Mouse (Mus musculus) liver, adult (tissue): ENCODE measurements around the gene Crcp.
A peak's percentile ranks its signal among the peaks of the same experiment; 100 is the strongest.

ENCODE experiments used
- GATA4 ChIP-seq: IDR thresholded peaks from 2 replicates; pipeline ENCODE4 v1.6.1; 2014; ENCODE audit warnings: mild to moderate bottlenecking, low read length; ENCODE audit not compliant: insufficient replicate concordance

The Crcp gene

GRCm38 (mm10) chr5:130047013-130047412 is 17.9 kb downstream of the Crcp start:
- no peak for TF ChIP-seq GATA4

- no peak for TF ChIP-seq GATA4
Observed at GRCm38 (mm10) chr5:130048786-130049520, 19.9 kb downstream of the Crcp start.

GRCm38 (mm10) chr5:130050416-130050815 is 21.3 kb downstream of the Crcp start:
- TF ChIP-seq GATA4: no peak

- TF ChIP-seq GATA4: no peak
Observed at GRCm38 (mm10) chr5:130051073-130051860, 22.2 kb downstream of the Crcp start.

GRCm38 (mm10) chr5:130052510-130052909 is 23.4 kb downstream of the Crcp start:
- TF ChIP-seq GATA4: no peak

GRCm38 (mm10) chr5:130052955-130053354 is 23.9 kb downstream of the Crcp start:
- no peak for TF ChIP-seq GATA4

- no peak for TF ChIP-seq GATA4
Observed at GRCm38 (mm10) chr5:130055688-130056087, 26.6 kb downstream of the Crcp start.

- no peak for TF ChIP-seq GATA4
Observed at GRCm38 (mm10) chr5:130056303-130056702, 27.2 kb downstream of the Crcp start.

GRCm38 (mm10) chr5:130059413-130060328 is 30.6 kb downstream of the Crcp start:
- TF ChIP-seq GATA4: no peak; the same call in 1 of the 2 replicates

- TF ChIP-seq GATA4: peak; percentile 90; the same call in 1 of the 2 replicates
Observed at GRCm38 (mm10) chr5:130060329-130060665, 31.2 kb downstream of the Crcp start.

GRCm38 (mm10) chr5:130062096-130062495 is 33.0 kb downstream of the Crcp start:
- TF ChIP-seq GATA4: no peak

GRCm38 (mm10) chr5:130063760-130064159 is 34.7 kb downstream of the Crcp start:
- no peak for TF ChIP-seq GATA4

- TF ChIP-seq GATA4: no peak
Observed at GRCm38 (mm10) chr5:130065579-130065978, 36.5 kb downstream of the Crcp start.

GRCm38 (mm10) chr5:130067841-130068264 is 38.8 kb downstream of the Crcp start:
- TF ChIP-seq GATA4: no peak

- TF ChIP-seq GATA4: no peak
Observed at GRCm38 (mm10) chr5:130073026-130073425, 43.9 kb downstream of the Crcp start, which contains the start of gene Tpst1. Gene Tpst1 (plus strand): TSS chr5:130073326.
